Mouse (Mus musculus): ENCODE results near the gene Tstd3.

The Tstd3 gene

GRCm38 (mm10) chr4:21766863-21767304 lies at the start of gene Tstd3, which contains the start of gene Usp45:
Gene Tstd3 (minus strand): TSS chr4:21767212.
Gene Usp45 (plus strand): TSS chr4:21767156.
- DNase-seq (ENCODE audit: low spot score in 2 of 2), result peak; percentile 80 to 89

- DNase-seq (ENCODE audit: low spot score in 2 of 2), result peak; percentile 18 to 63
These were observed 47.0 kb upstream of the Tstd3 start for GRCm38 (mm10) chr4:21814029-21814428.

- DNase-seq (ENCODE audit: low spot score in 2 of 2), result no peak
These were observed 45.6 kb upstream of the Tstd3 start for GRCm38 (mm10) chr4:21812635-21813034.

GRCm38 (mm10) chr4:21810608-21811007 lies 43.6 kb upstream of the Tstd3 start:
- no peak for DNase-seq (ENCODE audit: low spot score in 2 of 2)

GRCm38 (mm10) chr4:21807204-21807603 lies 40.2 kb upstream of the Tstd3 start:
- no peak for DNase-seq (ENCODE audit: low spot score in 2 of 2)

GRCm38 (mm10) chr4:21801620-21802019 lies 34.6 kb upstream of the Tstd3 start:
- DNase-seq (ENCODE audit: low spot score in 2 of 2), result no peak

GRCm38 (mm10) chr4:21801013-21801412 lies 34.0 kb upstream of the Tstd3 start:
- DNase-seq (ENCODE audit: low spot score in 2 of 2), result no peak

GRCm38 (mm10) chr4:21793631-21794030 lies 26.6 kb upstream of the Tstd3 start:
- DNase-seq (ENCODE audit: low spot score in 2 of 2), result no peak

- DNase-seq (ENCODE audit: low spot score in 2 of 2), result no peak
These were observed 22.8 kb upstream of the Tstd3 start for GRCm38 (mm10) chr4:21789836-21790235.

- DNase-seq (ENCODE audit: low spot score in 2 of 2), result no peak
These were observed 21.9 kb upstream of the Tstd3 start for GRCm38 (mm10) chr4:21788903-21789302.

GRCm38 (mm10) chr4:21786268-21786667 lies 19.3 kb upstream of the Tstd3 start:
- DNase-seq (ENCODE audit: low spot score in 2 of 2), result no peak

GRCm38 (mm10) chr4:21780816-21781726 lies 14.1 kb upstream of the Tstd3 start:
- DNase-seq (ENCODE audit: low spot score in 2 of 2), result no peak

GRCm38 (mm10) chr4:21776946-21777265 lies 9.9 kb upstream of the Tstd3 start:
- no peak for DNase-seq (ENCODE audit: low spot score in 2 of 2)

GRCm38 (mm10) chr4:21776091-21776945 lies 9.3 kb upstream of the Tstd3 start:
- DNase-seq (ENCODE audit: low spot score in 2 of 2), result peak; percentile 95 to 98

- no peak for DNase-seq (ENCODE audit: low spot score in 2 of 2)
These were observed 5.3 kb upstream of the Tstd3 start for GRCm38 (mm10) chr4:21772306-21772705.

- DNase-seq (ENCODE audit: low spot score in 2 of 2), result no peak
These were observed 4.1 kb upstream of the Tstd3 start for GRCm38 (mm10) chr4:21771064-21771463.

GRCm38 (mm10) chr4:21766171-21766862 lies 695 bp downstream of the Tstd3 start:
- DNase-seq (ENCODE audit: low spot score in 2 of 2), result no peak

- peak in 1 of 2 experiments; percentile 14 for DNase-seq (ENCODE audit: low spot score in 2 of 2)
These were observed 3.2 kb downstream of the Tstd3 start for GRCm38 (mm10) chr4:21763827-21764226.

- DNase-seq (ENCODE audit: low spot score in 2 of 2), result peak in 1 of 2 experiments; percentile 23
These were observed 5.4 kb downstream of the Tstd3 start for GRCm38 (mm10) chr4:21761416-21762160.

- DNase-seq (ENCODE audit: low spot score in 2 of 2), result peak in 1 of 2 experiments; percentile 54
These were observed 8.2 kb downstream of the Tstd3 start for GRCm38 (mm10) chr4:21758860-21759259.
